Mouse (Mus musculus) heart, adult 2 months (tissue): ENCODE results near the gene Dhrs4.

ENCODE experiments used
- EP300 ChIP-seq: fragments of 200-500 bp; IDR thresholded peaks from 2 replicates; pipeline ENCODE4 v1.6.1; 2011; ENCODE audit warnings: low read depth, low read length, control low read depth; ENCODE audit not compliant: insufficient read depth
- POLR2A ChIP-seq: fragments of 200-500 bp; IDR thresholded peaks from 2 replicates; pipeline ENCODE4 v1.6.1; 2011; ENCODE audit warnings: mild to moderate bottlenecking, low read depth, low read length, control low read depth; ENCODE audit not compliant: insufficient read depth

GRCm38 (mm10) chr14:55490361-55491201, 12.0 kb downstream of the Dhrs4 start, which contains the start of gene Carmil3:
- no peak for TF ChIP-seq POLR2A
- no peak for TF ChIP-seq EP300
